Mouse (Mus musculus) liver, embryonic 14.5 days (tissue): Measurements from ENCODE around the gene Eif4e2.

ENCODE experiments used
- CTCF ChIP-seq: IDR thresholded peaks from 2 replicates; pipeline ENCODE4 v1.5.1; 2016; ENCODE audit warnings: antibody characterized with exemption, low read depth, control low read depth
- EP300 ChIP-seq: IDR thresholded peaks from 2 replicates; pipeline ENCODE4 v1.6.1; 2016; ENCODE audit warnings: antibody characterized with exemption, low read depth

GRCm38 (mm10) chr1:87185526-87185925, 28.2 kb upstream of the Eif4e2 start:
- TF ChIP-seq CTCF (no peak), EP300 (no peak)
